19 mouse cellular contexts compared by ENCODE assay signal in genomic region chr12:27666456-27666855, GRCm38 (mm10).
A peak's percentile ranks its signal among the peaks of the same experiment; 100 is the strongest.
DNase-seq lines count a peak whose midpoint lies in the region; ATAC-seq and TF ChIP-seq lines count a peak whose summit lies in the region.
"Had no signal": no experiment of that assay in that cellular context is flagged by ENCODE, and none has a peak within 500 bp of the region (broad histone marks: within the 10 kb centered on the region; RNA-seq: fewer than 3 reads in every experiment).

No protein-coding gene starts in this region.

- no peak for TF ChIP-seq CTCF in liver, embryonic 14.5 days (IDR thresholded peaks at IDR 0.05; ENCODE audit: low read depth)
- TF ChIP-seq CTCF in forebrain, postnatal 0 days (IDR thresholded peaks at IDR 0.05; ENCODE audit: low read depth) = no peak

- peak; percentile 36 for DNase-seq in liver
- peak in 2 of 3 experiments; percentile 11 to 19 for DNase-seq in liver, embryonic 14.5 days (ENCODE audit: low read depth in 3 of 3, low spot score in 3 of 3)
- no peak for DNase-seq in adrenal gland, adult 2 months
- DNase-seq in forebrain, postnatal 0 days = no peak
- no peak for DNase-seq in adrenal gland, postnatal 25 days
- DNase-seq: cerebellum, adult 11 months; cerebellum, adult 8-10 months; cerebellum, postnatal 14 days; gastrocnemius, postnatal 25 days; heart, adult 11 months; heart, postnatal 36 days had no signal

- peak; percentile 94 for ATAC-seq in common myeloid progenitor, adult 5-6 weeks (replicated peaks; ENCODE audit: low read depth, poor library complexity, severe bottlenecking)
- ATAC-seq in liver, embryonic 14.5 days (ENCODE audit: insufficient read depth) = peak; percentile 85
- ATAC-seq in megakaryocyte progenitor cell, adult 5-6 weeks (replicated peaks; ENCODE audit: poor library complexity) = peak; percentile 93
- ATAC-seq in forebrain, postnatal 0 days = no peak
- ATAC-seq: forebrain, embryonic 16.5 days; hindbrain, embryonic 16.5 days had no signal

- H3K4me3 ChIP-seq in liver, embryonic 14.5 days (ENCODE audit: insufficient read depth in 1 of 2, low read depth in 2 of 2, low read length in 2 of 2) = no peak overlapping the region
- H3K4me3 ChIP-seq in forebrain, postnatal 0 days (ENCODE audit: low read depth, low read length) = no peak overlapping the region
- H3K4me3 ChIP-seq: embryonic facial prominence, embryonic 13.5 days; forebrain, embryonic 12.5 days; heart, embryonic 13.5 days; hindbrain, embryonic 12.5 days had no signal

- no peak overlapping the region for H3K4me2 ChIP-seq in liver, embryonic 14.5 days (ENCODE audit: low read depth)
- no peak overlapping the region for H3K4me2 ChIP-seq in forebrain, postnatal 0 days (ENCODE audit: low read depth)
- H3K4me2 ChIP-seq: embryonic facial prominence, embryonic 13.5 days; forebrain, embryonic 12.5 days; heart, embryonic 13.5 days; hindbrain, embryonic 12.5 days had no signal

- WGBS in liver, embryonic 14.5 days (ENCODE audit: insufficient replicate concordance) = 15% methylated on average over 2 of the region's 2 CpGs
- WGBS in forebrain, postnatal 0 days = 91% methylated on average over 2 of the region's 2 CpGs

- H3K4me1 ChIP-seq in liver, embryonic 14.5 days (replicated peaks; ENCODE audit: control insufficient read depth in 2 of 2, insufficient read depth in 2 of 2, low read length in 1 of 2) = peaks cover 0 to 10% of the 10 kb centered on the region in 2 experiments; a peak in 2 of 4 replicates
- H3K4me1 ChIP-seq in forebrain, postnatal 0 days (ENCODE audit: insufficient read depth) = peaks cover 8% of the 10 kb centered on the region; the same call in 1 of the 2 replicates
- H3K4me1 ChIP-seq: embryonic facial prominence, embryonic 13.5 days had no signal

- H3K27me3 ChIP-seq in liver, embryonic 14.5 days (ENCODE audit: control insufficient read depth, insufficient read depth, low read length) = no peaks in the 10 kb centered on the region
- H3K27me3 ChIP-seq in forebrain, postnatal 0 days (ENCODE audit: insufficient read depth, low read length) = no peaks in the 10 kb centered on the region
- H3K27me3 ChIP-seq: embryonic facial prominence, embryonic 13.5 days; forebrain, embryonic 12.5 days; heart, embryonic 13.5 days; hindbrain, embryonic 12.5 days had no signal

- no peaks in the 10 kb centered on the region for H3K9me3 ChIP-seq in liver, embryonic 14.5 days (ENCODE audit: control insufficient read depth, low read length)
- no peaks in the 10 kb centered on the region for H3K9me3 ChIP-seq in forebrain, postnatal 0 days (ENCODE audit: low read length)
- H3K9me3 ChIP-seq: embryonic facial prominence, embryonic 13.5 days; forebrain, embryonic 12.5 days; heart, embryonic 13.5 days; hindbrain, embryonic 12.5 days had no signal

- H3K27ac ChIP-seq in liver, embryonic 14.5 days = no peak overlapping the region
- no peak overlapping the region for H3K27ac ChIP-seq in forebrain, postnatal 0 days (ENCODE audit: low read depth, low read length)
- H3K27ac ChIP-seq: embryonic facial prominence, embryonic 13.5 days; forebrain, embryonic 12.5 days; heart, embryonic 13.5 days; hindbrain, embryonic 12.5 days had no signal

- peak; percentile 53 for TF ChIP-seq EP300 in liver, embryonic 14.5 days (IDR thresholded peaks at IDR 0.05; ENCODE audit: low read depth)

- H3K9ac ChIP-seq in liver, embryonic 14.5 days (replicated peaks) = no peak overlapping the region
- H3K9ac ChIP-seq in forebrain, postnatal 0 days = no peak overlapping the region
- H3K9ac ChIP-seq: embryonic facial prominence, embryonic 13.5 days; forebrain, embryonic 12.5 days; heart, embryonic 13.5 days; hindbrain, embryonic 12.5 days had no signal

- no peaks in the 10 kb centered on the region for H3K36me3 ChIP-seq in liver, embryonic 14.5 days (replicated peaks; ENCODE audit: control insufficient read depth, insufficient read depth, low read depth)
- no peaks in the 10 kb centered on the region for H3K36me3 ChIP-seq in forebrain, postnatal 0 days (ENCODE audit: insufficient read depth)
- H3K36me3 ChIP-seq: embryonic facial prominence, embryonic 13.5 days; forebrain, embryonic 12.5 days; heart, embryonic 13.5 days; hindbrain, embryonic 12.5 days had no signal

Comparison
In these comparisons a context has a peak if more than half of its experiments do, and no peak if none do; other contexts are left out.
1. DNase-seq: peak in liver (single experiment) and liver, embryonic 14.5 days (2 of 3); none in adrenal gland, adult 2 months (single experiment), forebrain, postnatal 0 days (single experiment) and adrenal gland, postnatal 25 days (single experiment).